Mouse (Mus musculus) heart, adult 2 months (tissue): ENCODE measurements at regions not wholly inside any gene's neighbourhood (a gene's known extent, or its start where the extent isn't known, plus 50 kb on each side); places are given as distances from the start of the nearest gene placed in this dataset.

Experiments used
- CTCF ChIP-seq: fragments of 200-600 bp; IDR thresholded peaks from 2 replicates; pipeline ENCODE4 v1.8.1; 2022; ENCODE audit warnings: antibody characterized with exemption, mild to moderate bottlenecking, moderate library complexity
- EP300 ChIP-seq: fragments of 200-500 bp; IDR thresholded peaks from 2 replicates; pipeline ENCODE4 v1.6.1; 2011; ENCODE audit warnings: low read depth, low read length, control low read depth; ENCODE audit not compliant: insufficient read depth
- POLR2A ChIP-seq: fragments of 200-500 bp; IDR thresholded peaks from 2 replicates; pipeline ENCODE4 v1.6.1; 2011; ENCODE audit warnings: mild to moderate bottlenecking, low read depth, low read length, control low read depth; ENCODE audit not compliant: insufficient read depth

DNA sequence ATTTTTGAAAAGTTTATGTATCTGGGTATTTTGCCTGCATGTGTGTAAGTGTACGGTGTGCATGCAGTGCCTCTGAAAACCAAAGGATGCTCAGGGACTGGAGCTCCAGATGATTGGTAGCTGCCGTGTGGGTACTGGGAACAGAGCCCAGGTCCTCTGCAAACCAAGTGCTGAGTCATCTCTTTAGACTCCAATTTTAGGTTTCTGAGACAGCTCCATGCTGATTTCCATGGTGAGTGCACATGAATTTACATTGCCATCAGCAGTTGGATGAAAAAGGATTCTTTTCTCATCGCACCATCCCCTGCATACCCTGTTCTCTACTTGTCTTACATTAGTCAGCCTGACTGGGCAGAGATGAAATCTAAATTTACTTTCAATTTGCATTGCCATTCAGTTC, 122.1 kb upstream of the Otogl start:
- no peak for TF ChIP-seq POLR2A
- TF ChIP-seq CTCF = no peak
- TF ChIP-seq EP300 = no peak
